Mouse (Mus musculus) forebrain, embryonic 15.5 days (tissue): ENCODE results near the gene 4930579G24Rik. TPM values are rescaled to one million over a fixed set of nuclear protein-coding genes. Genes with fewer than 3 reads are reported as not detected.

ENCODE experiments used
- ATAC-seq: fragments of 200-750 bp; cut with Nextera tagmentation; replicated peaks from 2 replicates; pipeline ENCODE4 v1.8.0; 2017; ENCODE audit warnings: mild to moderate bottlenecking, moderate TSS enrichment, moderate library complexity
- H3K27ac ChIP-seq: fragments of 300-500 bp; sonication (generic); replicated peaks from 2 replicates; pipeline ENCODE4 v1.5.1; 2015; ENCODE audit warnings: mild to moderate bottlenecking, inconsistent platforms
- H3K27me3 ChIP-seq: fragments of 300-500 bp; sonication (generic); 2 replicates; pipeline ENCODE4 v1.6.1; 2015; ENCODE audit warnings: inconsistent platforms
- H3K36me3 ChIP-seq: fragments of 300-500 bp; sonication (generic); 2 replicates; pipeline ENCODE4 v1.6.1; 2015; ENCODE audit warnings: mild to moderate bottlenecking, inconsistent platforms
- H3K4me1 ChIP-seq: fragments of 300-500 bp; sonication (generic); 2 replicates; pipeline ENCODE4 v1.6.1; 2015; ENCODE audit warnings: inconsistent platforms
- H3K4me2 ChIP-seq: fragments of 300-500 bp; sonication (generic); replicated peaks from 2 replicates; pipeline ENCODE4 v1.6.1; 2015; ENCODE audit warnings: mild to moderate bottlenecking, inconsistent platforms
- H3K4me3 ChIP-seq: fragments of 300-500 bp; sonication (generic); 2 replicates; pipeline ENCODE4 v1.5.1; 2015; ENCODE audit warnings: mild to moderate bottlenecking, inconsistent platforms
- H3K9ac ChIP-seq: fragments of 300-500 bp; sonication (generic); replicated peaks from 2 replicates; pipeline ENCODE4 v1.6.1; 2015; ENCODE audit warnings: mild to moderate bottlenecking, inconsistent platforms
- H3K9me3 ChIP-seq: fragments of 300-500 bp; sonication (generic); 2 replicates; pipeline ENCODE4 v1.6.1; 2016; ENCODE audit warnings: inconsistent platforms
- WGBS: fragments of 180-500 bp; shearing (Covaris S2); methylation state at CpG from one replicate; pipeline ENCODE4 v1.1.7; 2015; ENCODE audit warnings: mixed read lengths; 5-methylcytosine and 5-hydroxymethylcytosine counted together
- polyA plus RNA-seq: library from polyadenylated mRNA; unstranded; fragments of >200 nt; fragmentation: Nextera tagmentation; extraction: Ambion mirVana; gene quantifications from 2 replicates; pipeline ENCODE4 v1.2.1, GENCODE M21; 2015

Gene 4930579G24Rik
- polyA plus RNA-seq, 1 experiment from 2014 or later: 11.1 TPM

GRCm38 (mm10) chr3:79652129-79652528 is 23.2 kb downstream of the 4930579G24Rik start:
- Histone ChIP-seq H3K9me3 (no peaks in the 10 kb centered on the region), H3K27ac (no peak overlapping the region), H3K4me1 (no peaks in the 10 kb centered on the region), H3K4me3 (no peak overlapping the region), H3K4me2 (no peak overlapping the region), H3K36me3 (no peaks in the 10 kb centered on the region), H3K9ac (no peak overlapping the region), H3K27me3 (no peaks in the 10 kb centered on the region)
- no peak for ATAC-seq
- 91% methylated on average over 6 of the region's 6 CpGs for WGBS

GRCm38 (mm10) chr3:79656682-79657081 is 27.8 kb downstream of the 4930579G24Rik start:
- Histone ChIP-seq H3K27ac (no peak overlapping the region), H3K36me3 (no peaks in the 10 kb centered on the region), H3K27me3 (no peaks in the 10 kb centered on the region), H3K4me1 (no peaks in the 10 kb centered on the region), H3K9ac (no peak overlapping the region), H3K4me2 (no peak overlapping the region), H3K9me3 (no peaks in the 10 kb centered on the region), H3K4me3 (no peak overlapping the region)
- no peak for ATAC-seq
- 68% methylated on average over 5 of the region's 5 CpGs for WGBS

GRCm38 (mm10) chr3:79664787-79665408 is 36.0 kb downstream of the 4930579G24Rik start:
- WGBS: 39% methylated on average over 9 of the region's 9 CpGs
- ATAC-seq: peak; percentile 66
- Histone ChIP-seq H3K4me3 (no peak overlapping the region), H3K4me2 (no peak overlapping the region), H3K36me3 (no peaks in the 10 kb centered on the region), H3K9me3 (no peaks in the 10 kb centered on the region), H3K27me3 (no peaks in the 10 kb centered on the region), H3K9ac (no peak overlapping the region), H3K27ac (no peak overlapping the region), H3K4me1 (no peaks in the 10 kb centered on the region)

GRCm38 (mm10) chr3:79670556-79670955 is 41.7 kb downstream of the 4930579G24Rik start:
- H3K4me1 ChIP-seq: no peaks in the 10 kb centered on the region
- no peaks in the 10 kb centered on the region for H3K36me3 ChIP-seq
- H3K4me3 ChIP-seq: no peak overlapping the region
- WGBS: 83% methylated on average over 7 of the region's 7 CpGs
- no peak for ATAC-seq
- no peak overlapping the region for H3K9ac ChIP-seq
- no peak overlapping the region for H3K27ac ChIP-seq
- no peaks in the 10 kb centered on the region for H3K9me3 ChIP-seq
- H3K27me3 ChIP-seq: no peaks in the 10 kb centered on the region
- no peak overlapping the region for H3K4me2 ChIP-seq

GRCm38 (mm10) chr3:79672188-79672587 is 43.3 kb downstream of the 4930579G24Rik start:
- H3K4me3 ChIP-seq: no peak overlapping the region
- no peak for ATAC-seq
- 80% methylated on average over 16 of the region's 16 CpGs for WGBS
- H3K9ac ChIP-seq: no peak overlapping the region
- no peaks in the 10 kb centered on the region for H3K36me3 ChIP-seq
- H3K4me1 ChIP-seq: no peaks in the 10 kb centered on the region
- H3K4me2 ChIP-seq: no peak overlapping the region
- H3K9me3 ChIP-seq: no peaks in the 10 kb centered on the region
- no peak overlapping the region for H3K27ac ChIP-seq
- H3K27me3 ChIP-seq: no peaks in the 10 kb centered on the region

- H3K4me1 ChIP-seq: no peaks in the 10 kb centered on the region
- ATAC-seq: 0 out of 2 replicates have a peak, but pooled peaks have one; percentile 29
- no peak overlapping the region for H3K4me3 ChIP-seq
- H3K9me3 ChIP-seq: no peaks in the 10 kb centered on the region
- WGBS: 12% methylated on average over 4 of the region's 4 CpGs
- H3K36me3 ChIP-seq: no peaks in the 10 kb centered on the region
- no peak overlapping the region for H3K4me2 ChIP-seq
- no peaks in the 10 kb centered on the region for H3K27me3 ChIP-seq
- H3K9ac ChIP-seq: no peak overlapping the region
- no peak overlapping the region for H3K27ac ChIP-seq
These were observed 44.2 kb downstream of the 4930579G24Rik start for GRCm38 (mm10) chr3:79673082-79673481.

- no peak for ATAC-seq
- Histone ChIP-seq H3K27ac (no peak overlapping the region), H3K36me3 (no peaks in the 10 kb centered on the region), H3K9me3 (no peaks in the 10 kb centered on the region), H3K4me2 (no peak overlapping the region), H3K4me1 (no peaks in the 10 kb centered on the region), H3K9ac (no peak overlapping the region), H3K4me3 (no peak overlapping the region), H3K27me3 (no peaks in the 10 kb centered on the region)
- 89% methylated on average over 5 of the region's 5 CpGs for WGBS
These were observed 45.8 kb downstream of the 4930579G24Rik start for GRCm38 (mm10) chr3:79674641-79675040.

GRCm38 (mm10) chr3:79676411-79676810 is 47.5 kb downstream of the 4930579G24Rik start:
- Histone ChIP-seq H3K9ac (no peak overlapping the region), H3K27ac (no peak overlapping the region), H3K9me3 (no peaks in the 10 kb centered on the region), H3K36me3 (no peaks in the 10 kb centered on the region), H3K4me1 (no peaks in the 10 kb centered on the region), H3K4me2 (no peak overlapping the region), H3K27me3 (no peaks in the 10 kb centered on the region), H3K4me3 (no peak overlapping the region)
- ATAC-seq: no peak
- 94% methylated on average over 3 of the region's 3 CpGs for WGBS

Other genes with a start within 250 kb of the 4930579G24Rik start
- 5.3 and 7.3 TPM in 2 replicates for gene Fnip2, start 61.3 kb upstream of the 4930579G24Rik start, polyA plus RNA-seq
- gene Ppid, start 37.7 kb upstream of the 4930579G24Rik start, polyA plus RNA-seq: 150 and 163 TPM in 2 replicates
- gene Etfdh, start 421 bp downstream of the 4930579G24Rik start, polyA plus RNA-seq: 40.2 and 42.6 TPM in 2 replicates
- gene Rxfp1, start 108.8 kb downstream of the 4930579G24Rik start, polyA plus RNA-seq: 0.22 and 0.28 TPM in 2 replicates
- 1.6 and 1.8 TPM in 2 replicates for gene Tmem144, start 223.7 kb downstream of the 4930579G24Rik start, polyA plus RNA-seq